In genomic region chr8:71373000-71373399, GRCm38 (mm10) we compare ENCODE assay signal across 22 mouse cellular contexts. TPM values are rescaled to one million over a fixed set of nuclear protein-coding genes. Genes with fewer than 3 reads are reported as not detected.
A peak's percentile ranks its signal among the peaks of the same experiment; 100 is the strongest.
DNase-seq lines count a peak whose midpoint lies in the region; ATAC-seq lines count a peak whose summit lies in the region.
"Had no signal": no experiment of that assay in that cellular context is flagged by ENCODE, and none has a peak within 500 bp of the region (broad histone marks: within the 10 kb centered on the region; RNA-seq: fewer than 3 reads in every experiment).

No protein-coding gene starts in this region.

- no peak overlapping the region for H3K4me3 ChIP-seq in limb, embryonic 15.5 days
- no peak overlapping the region for H3K4me3 ChIP-seq in limb, embryonic 10.5 days
- H3K4me3 ChIP-seq in midbrain, embryonic 11.5 days (ENCODE audit: low read depth, low read length): no peak overlapping the region
- H3K4me3 ChIP-seq in midbrain, embryonic 13.5 days (replicated peaks): no peak overlapping the region
- H3K4me3 ChIP-seq: erythroblast, embryonic 14.5 days; gastrocnemius, adult 2 months; hindbrain, embryonic 13.5 days; midbrain, embryonic 15.5 days; neural tube, embryonic 15.5 days had no signal

- H3K9me3 ChIP-seq in limb, embryonic 15.5 days: no peaks in the 10 kb centered on the region
- H3K9me3 ChIP-seq in limb, embryonic 10.5 days (replicated peaks): no peaks in the 10 kb centered on the region
- H3K9me3 ChIP-seq in midbrain, embryonic 11.5 days (ENCODE audit: control insufficient read depth, low read length): no peaks in the 10 kb centered on the region
- H3K9me3 ChIP-seq in midbrain, embryonic 13.5 days: no peaks in the 10 kb centered on the region
- H3K9me3 ChIP-seq: hindbrain, embryonic 13.5 days; limb, embryonic 12.5 days; midbrain, embryonic 15.5 days; neural tube, embryonic 15.5 days had no signal

- peaks cover 48% of the 10 kb centered on the region for H3K4me1 ChIP-seq in limb, embryonic 15.5 days
- H3K4me1 ChIP-seq in limb, embryonic 10.5 days: peaks cover 46% of the 10 kb centered on the region
- peaks cover 19% of the 10 kb centered on the region for H3K4me1 ChIP-seq in midbrain, embryonic 11.5 days (ENCODE audit: control insufficient read depth, insufficient read depth, low read length)
- peaks cover 34% of the 10 kb centered on the region for H3K4me1 ChIP-seq in midbrain, embryonic 13.5 days (replicated peaks)

- H3K27me3 ChIP-seq in limb, embryonic 15.5 days: no peaks in the 10 kb centered on the region
- 0 out of 2 replicates have a peak, but pooled peaks cover 19% of the 10 kb centered on the region for H3K27me3 ChIP-seq in limb, embryonic 10.5 days (ENCODE audit: low read depth, poor library complexity, severe bottlenecking)
- H3K27me3 ChIP-seq in midbrain, embryonic 11.5 days (ENCODE audit: control insufficient read depth, insufficient read depth, low read length): no peaks in the 10 kb centered on the region
- H3K27me3 ChIP-seq in midbrain, embryonic 13.5 days: peaks cover 15% of the 10 kb centered on the region; the same call in 1 of the 2 replicates
- H3K27me3 ChIP-seq: hindbrain, embryonic 13.5 days; neural tube, embryonic 15.5 days had no signal

- peak overlapping the region; percentile 28; the same call in 1 of the 2 replicates for H3K27ac ChIP-seq in limb, embryonic 15.5 days
- H3K27ac ChIP-seq in limb, embryonic 10.5 days: no peak overlapping the region
- H3K27ac ChIP-seq in midbrain, embryonic 11.5 days (ENCODE audit: low read depth, low read length): no peak overlapping the region
- no peak overlapping the region for H3K27ac ChIP-seq in midbrain, embryonic 13.5 days
- H3K27ac ChIP-seq: hindbrain, embryonic 13.5 days; limb, embryonic 12.5 days; macrophage; midbrain, embryonic 15.5 days; neural tube, embryonic 15.5 days had no signal

- H3K4me2 ChIP-seq in limb, embryonic 15.5 days: no peak overlapping the region
- H3K4me2 ChIP-seq in midbrain, embryonic 11.5 days: no peak overlapping the region
- H3K4me2 ChIP-seq in midbrain, embryonic 13.5 days (replicated peaks): no peak overlapping the region
- H3K4me2 ChIP-seq: heart, embryonic 11.5 days; hindbrain, embryonic 13.5 days; limb, embryonic 12.5 days; midbrain, embryonic 15.5 days; neural tube, embryonic 15.5 days had no signal

- ATAC-seq in limb, embryonic 15.5 days (ENCODE audit: insufficient number of reproducible peaks, low FRiP score, low TSS enrichment, low read depth): no peak
- no peak for ATAC-seq in midbrain, embryonic 11.5 days (ENCODE audit: low FRiP score)
- no peak for ATAC-seq in midbrain, embryonic 13.5 days
- ATAC-seq: forebrain, embryonic 16.5 days; midbrain, embryonic 15.5 days had no signal

- DNase-seq in cerebellum, adult 9-11 months: peak; percentile 43
- no peak for DNase-seq in cerebellum, postnatal 14 days
- no peak for DNase-seq in limb, embryonic 10.5 days (ENCODE audit: low spot score)
- DNase-seq in midbrain, embryonic 11.5 days (ENCODE audit: low spot score, missing footprints): peak; percentile 75
- no peak for DNase-seq in yolk sac, embryonic 10.5 days (ENCODE audit: low spot score)
- DNase-seq: adrenal gland, postnatal 36 days; gastrocnemius, adult 2 months; gastrocnemius, postnatal 36 days; heart, adult 18-20 months; heart, postnatal 36 days; lung, postnatal 10 days; right cerebral cortex, postnatal 14 days had no signal

- H3K9ac ChIP-seq in limb, embryonic 15.5 days: no peak overlapping the region
- H3K9ac ChIP-seq in midbrain, embryonic 11.5 days (ENCODE audit: low read length): no peak overlapping the region
- no peak overlapping the region for H3K9ac ChIP-seq in midbrain, embryonic 13.5 days (replicated peaks)
- H3K9ac ChIP-seq: hindbrain, embryonic 13.5 days; limb, embryonic 12.5 days; midbrain, embryonic 15.5 days; neural tube, embryonic 15.5 days had no signal

- 90% methylated on average over 3 of the region's 3 CpGs for WGBS in limb, embryonic 15.5 days
- 91% methylated on average over 3 of the region's 3 CpGs for WGBS in limb, embryonic 10.5 days
- WGBS in midbrain, embryonic 11.5 days: 92% methylated on average over 3 of the region's 3 CpGs
- WGBS in midbrain, embryonic 13.5 days: 88% methylated on average over 3 of the region's 3 CpGs

- H3K36me3 ChIP-seq in limb, embryonic 15.5 days: peaks cover 49% of the 10 kb centered on the region
- peaks cover 76% of the 10 kb centered on the region for H3K36me3 ChIP-seq in limb, embryonic 10.5 days
- H3K36me3 ChIP-seq in midbrain, embryonic 11.5 days (ENCODE audit: control insufficient read depth, insufficient read depth, low read length): peaks cover 9% of the 10 kb centered on the region; the same call in 1 of the 2 replicates
- H3K36me3 ChIP-seq in midbrain, embryonic 13.5 days: peaks cover 35% of the 10 kb centered on the region

RNA-seq across cellular contexts. Expression of gene Ocel1, which starts 1.9 kb away (rescaled TPM):
- 5.7 and 7.0 TPM in 2 replicates for polyA plus RNA-seq in limb, embryonic 15.5 days (2015; fragmentation: Nextera tagmentation; extraction: Ambion mirVana)
- polyA plus RNA-seq in limb, embryonic 10.5 days (2016; fragmentation: Nextera tagmentation; extraction: Ambion mirVana): 4.3 and 5.4 TPM in 2 replicates
- polyA plus RNA-seq in midbrain, embryonic 11.5 days (2014; fragmentation: Nextera tagmentation; extraction: Ambion mirVana): 2.9 and 3.3 TPM in 2 replicates
- polyA plus RNA-seq in midbrain, embryonic 13.5 days (2015; fragmentation: Nextera tagmentation; extraction: Ambion mirVana): 4.9 and 5.3 TPM in 2 replicates

RNA-seq across cellular contexts. Expression of gene Use1, which starts 6.4 kb away (rescaled TPM):
- polyA plus RNA-seq in limb, embryonic 15.5 days (2015; fragmentation: Nextera tagmentation; extraction: Ambion mirVana): 104 and 105 TPM in 2 replicates
- polyA plus RNA-seq in limb, embryonic 10.5 days (2016; fragmentation: Nextera tagmentation; extraction: Ambion mirVana): 92.4 and 95.0 TPM in 2 replicates
- polyA plus RNA-seq in midbrain, embryonic 11.5 days (2014; fragmentation: Nextera tagmentation; extraction: Ambion mirVana): 70.9 and 71.7 TPM in 2 replicates
- 108 and 109 TPM in 2 replicates for polyA plus RNA-seq in midbrain, embryonic 13.5 days (2015; fragmentation: Nextera tagmentation; extraction: Ambion mirVana)

RNA-seq across cellular contexts. Expression of gene Nr2f6, which starts 8.8 kb away (rescaled TPM):
- 40.4 and 42.9 TPM in 2 replicates for polyA plus RNA-seq in limb, embryonic 15.5 days (2015; fragmentation: Nextera tagmentation; extraction: Ambion mirVana)
- polyA plus RNA-seq in limb, embryonic 10.5 days (2016; fragmentation: Nextera tagmentation; extraction: Ambion mirVana): 77.4 and 87.2 TPM in 2 replicates
- 62.6 and 73.0 TPM in 2 replicates for polyA plus RNA-seq in midbrain, embryonic 11.5 days (2014; fragmentation: Nextera tagmentation; extraction: Ambion mirVana)
- polyA plus RNA-seq in midbrain, embryonic 13.5 days (2015; fragmentation: Nextera tagmentation; extraction: Ambion mirVana): 17.0 and 21.7 TPM in 2 replicates

RNA-seq across cellular contexts. Expression of gene Ushbp1, which starts 22.6 kb away (rescaled TPM):
- 10.3 and 13.4 TPM in 2 replicates for polyA plus RNA-seq in limb, embryonic 15.5 days (2015; fragmentation: Nextera tagmentation; extraction: Ambion mirVana)
- 6.6 and 6.9 TPM in 2 replicates for polyA plus RNA-seq in limb, embryonic 10.5 days (2016; fragmentation: Nextera tagmentation; extraction: Ambion mirVana)
- 2.4 and 3.3 TPM in 2 replicates for polyA plus RNA-seq in midbrain, embryonic 11.5 days (2014; fragmentation: Nextera tagmentation; extraction: Ambion mirVana)
- polyA plus RNA-seq in midbrain, embryonic 13.5 days (2015; fragmentation: Nextera tagmentation; extraction: Ambion mirVana): 4.8 and 5.4 TPM in 2 replicates
- polyA plus RNA-seq: macrophage had no signal

RNA-seq across cellular contexts. Expression of gene Babam1, which starts 23.7 kb away (rescaled TPM):
- 84.9 and 90.7 TPM in 2 replicates for polyA plus RNA-seq in limb, embryonic 15.5 days (2015; fragmentation: Nextera tagmentation; extraction: Ambion mirVana)
- 123 and 131 TPM in 2 replicates for polyA plus RNA-seq in limb, embryonic 10.5 days (2016; fragmentation: Nextera tagmentation; extraction: Ambion mirVana)
- 99.0 and 99.2 TPM in 2 replicates for polyA plus RNA-seq in midbrain, embryonic 11.5 days (2014; fragmentation: Nextera tagmentation; extraction: Ambion mirVana)
- 83.7 and 96.9 TPM in 2 replicates for polyA plus RNA-seq in midbrain, embryonic 13.5 days (2015; fragmentation: Nextera tagmentation; extraction: Ambion mirVana)

Comparison
In these comparisons a context has a peak if more than half of its experiments do, and no peak if none do; other contexts are left out.
1. DNase-seq: peak in cerebellum, adult 9-11 months (single experiment) and midbrain, embryonic 11.5 days (single experiment); none in cerebellum, postnatal 14 days (0 of 2), limb, embryonic 10.5 days (single experiment) and yolk sac, embryonic 10.5 days (single experiment).